Mouse (Mus musculus) cerebellum, adult 11 months (tissue): ENCODE results near the gene Mthfd1l.
"Not testable (repeated sequence)": the region's sequence is repeated elsewhere in the genome, so short reads cannot be mapped to it uniquely, and the experiment has no call there.

Source experiments
- DNase-seq: peaks from one replicate; pipeline ENCODE4 v3.0.0; 2022

The Mthfd1l gene

GRCm38 (mm10) chr10:4159541-4160090 is 186.7 kb downstream of the Mthfd1l start:
- no peak for DNase-seq

GRCm38 (mm10) chr10:4160242-4160785 is 187.4 kb downstream of the Mthfd1l start:
- no peak for DNase-seq

GRCm38 (mm10) chr10:4162049-4162448 is 189.1 kb downstream of the Mthfd1l start:
- no peak for DNase-seq

GRCm38 (mm10) chr10:4162976-4163375 is 190.1 kb downstream of the Mthfd1l start:
- no peak for DNase-seq

GRCm38 (mm10) chr10:4164681-4165080 is 191.8 kb downstream of the Mthfd1l start:
- DNase-seq, result no peak

GRCm38 (mm10) chr10:4168222-4168798 is 195.4 kb downstream of the Mthfd1l start:
- no peak for DNase-seq

GRCm38 (mm10) chr10:4174229-4174628 is 201.3 kb downstream of the Mthfd1l start:
- DNase-seq, result no peak

- DNase-seq, result no peak
These were observed 201.8 kb downstream of the Mthfd1l start for GRCm38 (mm10) chr10:4174717-4175116.

GRCm38 (mm10) chr10:4177285-4177684 is 204.4 kb downstream of the Mthfd1l start:
- no peak for DNase-seq

GRCm38 (mm10) chr10:4179049-4179790 is 206.3 kb downstream of the Mthfd1l start:
- no peak for DNase-seq

GRCm38 (mm10) chr10:4181953-4182352 is 209.0 kb downstream of the Mthfd1l start:
- DNase-seq, result no peak

GRCm38 (mm10) chr10:4182406-4182805 is 209.5 kb downstream of the Mthfd1l start:
- no peak for DNase-seq

GRCm38 (mm10) chr10:4188614-4189402 is 215.9 kb downstream of the Mthfd1l start:
- no peak for DNase-seq

GRCm38 (mm10) chr10:4189422-4189821 is 216.5 kb downstream of the Mthfd1l start:
- DNase-seq, result no peak

- DNase-seq, result no peak
These were observed 226.1 kb downstream of the Mthfd1l start for GRCm38 (mm10) chr10:4198978-4199377.

- no peak for DNase-seq
These were observed 227.0 kb downstream of the Mthfd1l start for GRCm38 (mm10) chr10:4199926-4200325.

GRCm38 (mm10) chr10:4200546-4201104 is 227.7 kb downstream of the Mthfd1l start:
- DNase-seq, result no peak

GRCm38 (mm10) chr10:4201141-4201540 is 228.2 kb downstream of the Mthfd1l start:
- no peak for DNase-seq

- not testable (repeated sequence) for DNase-seq
These were observed 230.7 kb downstream of the Mthfd1l start for GRCm38 (mm10) chr10:4203651-4204050.

- DNase-seq, result no peak
These were observed 236.1 kb downstream of the Mthfd1l start for GRCm38 (mm10) chr10:4209040-4209439.

GRCm38 (mm10) chr10:4210313-4211066 is 237.6 kb downstream of the Mthfd1l start:
- no peak for DNase-seq

GRCm38 (mm10) chr10:4211067-4211447 is 238.1 kb downstream of the Mthfd1l start:
- no peak for DNase-seq
